Mouse (Mus musculus) C2C12 (cell line): ENCODE measurements around the gene Lin37.

ENCODE experiments used
- CEBPB ChIP-seq: IDR thresholded peaks from one replicate; pipeline ENCODE4 v1.6.1; 2011; ENCODE audit warnings: low read depth, mild to moderate bottlenecking, control low read depth, moderate library complexity
- CTCF ChIP-seq: IDR thresholded peaks from one replicate; pipeline ENCODE4 v1.5.1; 2011; ENCODE audit not compliant: control insufficient read depth, insufficient read depth, insufficient read length
- FOSL1 ChIP-seq: IDR thresholded peaks from one replicate; pipeline ENCODE4 v1.8.0; 2011; ENCODE audit warnings: mild to moderate bottlenecking, low read length; ENCODE audit not compliant: poor library complexity, insufficient read depth, severe bottlenecking
- MAX ChIP-seq: IDR thresholded peaks from one replicate; pipeline ENCODE4 v1.6.1; 2011; ENCODE audit warnings: mild to moderate bottlenecking, control low read depth
- MYOG ChIP-seq: IDR thresholded peaks from one replicate; pipeline ENCODE4 v1.6.1; 2011; ENCODE audit not compliant: control insufficient read depth, insufficient read length; ENCODE audit errors: extremely low read depth

DNA sequence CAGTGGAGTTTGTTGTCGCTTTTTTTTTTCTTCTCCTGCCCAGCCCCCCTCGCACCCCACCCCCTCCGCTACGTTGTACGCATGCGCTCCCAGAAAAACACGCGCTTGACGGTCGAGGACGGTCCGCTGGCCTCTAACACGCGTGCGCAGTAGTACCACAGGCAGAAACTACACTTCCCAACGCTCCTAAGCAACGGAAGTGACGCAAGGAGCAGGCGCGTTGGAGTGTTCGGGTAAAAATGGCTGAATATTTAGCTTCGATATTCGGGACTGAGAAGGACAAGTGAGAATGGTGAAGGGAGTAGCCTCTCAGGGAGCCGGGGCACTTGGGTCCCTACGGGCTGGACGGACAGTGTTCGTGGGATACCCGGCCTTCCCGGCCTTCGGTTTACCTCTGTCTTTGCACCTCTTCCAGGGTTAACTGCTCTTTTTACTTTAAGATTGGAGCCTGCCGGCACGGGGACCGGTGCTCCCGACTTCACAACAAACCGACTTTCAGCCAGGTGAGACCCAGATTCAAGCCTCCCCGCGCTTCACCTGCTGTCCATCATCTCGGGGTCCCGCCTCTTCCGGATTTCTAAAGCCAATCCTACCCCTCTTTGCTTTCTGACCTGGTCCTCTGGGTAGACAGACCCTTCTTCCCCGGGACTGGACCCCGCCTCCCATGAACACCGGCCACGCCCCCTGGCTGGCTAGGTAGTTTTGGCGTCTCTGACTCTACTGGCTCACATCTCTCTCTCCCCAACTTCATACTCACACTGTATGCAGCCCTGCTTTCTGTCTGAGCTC, 3.7 kb upstream of the Lin37 start, which contains the start of the genes U2af1l4, Gm49396 and Psenen:
- no peak for TF ChIP-seq CTCF
- no peak for TF ChIP-seq CEBPB
- TF ChIP-seq MAX: peak; percentile 68
- no peak for TF ChIP-seq FOSL1
- TF ChIP-seq MYOG: no peak
